Mouse (Mus musculus): ENCODE measurements around the gene Apoe.

GRCm38 (mm10) chr7:19743791-19744190 is 44.8 kb upstream of the Apoe start:
- TF ChIP-seq CTCF (IDR thresholded peaks at IDR 0.05; ENCODE audit: low read depth, low read length) = no peak
- TF ChIP-seq POLR2A (IDR thresholded peaks at IDR 0.05; ENCODE audit: borderline replicate concordance, low read depth, low read length) = no peak
